Mouse (Mus musculus): ENCODE measurements around the gene Mpzl1.

Gene Mpzl1

DNA sequence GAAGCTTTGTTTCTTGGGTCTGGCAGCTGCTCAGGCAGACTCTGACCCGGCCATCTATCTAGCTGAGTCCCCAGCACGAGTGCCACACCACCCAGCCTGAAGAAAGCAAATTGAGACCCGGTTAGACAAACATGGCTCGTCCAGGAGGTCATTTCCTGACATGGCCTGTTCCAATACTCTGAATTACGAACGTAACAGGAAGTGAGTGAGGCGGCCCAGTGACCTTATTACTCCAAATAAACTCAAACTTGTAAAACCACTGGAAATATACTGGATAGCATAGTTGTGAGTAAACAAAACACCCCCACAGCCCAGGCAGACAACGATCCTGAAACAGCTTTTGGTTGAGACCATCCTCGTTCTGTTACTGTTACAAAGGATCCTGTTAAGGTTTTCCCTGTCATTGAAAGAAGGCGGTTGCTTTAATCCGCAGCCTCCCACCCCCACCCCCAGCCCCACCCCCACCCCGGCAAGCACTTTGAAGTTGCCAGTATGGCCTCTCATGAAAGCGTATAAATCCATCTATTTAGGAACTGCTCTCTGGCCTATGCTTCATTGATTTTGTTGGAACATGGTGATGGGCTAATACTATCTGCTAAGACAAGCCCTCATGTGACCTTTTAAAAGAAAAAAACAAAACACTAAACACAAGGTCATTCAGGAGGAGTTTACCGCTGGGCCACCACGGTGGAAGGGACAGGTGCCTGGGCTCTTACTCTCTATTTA, 17.0 kb downstream of the Mpzl1 start:
- DNase-seq (ENCODE audit: extremely low read depth, low read depth, low spot score), result no peak

DNA sequence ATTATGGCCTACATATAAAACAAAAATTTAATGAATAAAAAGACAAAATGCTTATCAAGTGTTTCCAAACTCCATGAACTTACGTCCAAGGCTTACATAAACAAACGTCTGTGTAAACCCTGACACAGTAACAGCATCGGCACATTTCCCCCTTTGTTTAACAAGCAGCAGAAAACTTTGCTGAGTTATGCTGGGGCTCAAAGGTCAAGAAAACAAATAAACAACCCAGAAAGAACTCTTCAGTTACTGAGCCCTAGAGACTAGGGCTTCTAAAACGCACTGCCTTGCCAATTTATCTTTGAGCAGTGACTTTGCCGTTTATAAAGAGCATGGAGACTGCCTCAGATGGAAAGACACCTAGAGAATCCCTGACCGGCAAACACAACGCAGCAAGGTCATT, 17.7 kb downstream of the Mpzl1 start:
- no peak for DNase-seq (ENCODE audit: extremely low read depth, low read depth, low spot score)

DNA sequence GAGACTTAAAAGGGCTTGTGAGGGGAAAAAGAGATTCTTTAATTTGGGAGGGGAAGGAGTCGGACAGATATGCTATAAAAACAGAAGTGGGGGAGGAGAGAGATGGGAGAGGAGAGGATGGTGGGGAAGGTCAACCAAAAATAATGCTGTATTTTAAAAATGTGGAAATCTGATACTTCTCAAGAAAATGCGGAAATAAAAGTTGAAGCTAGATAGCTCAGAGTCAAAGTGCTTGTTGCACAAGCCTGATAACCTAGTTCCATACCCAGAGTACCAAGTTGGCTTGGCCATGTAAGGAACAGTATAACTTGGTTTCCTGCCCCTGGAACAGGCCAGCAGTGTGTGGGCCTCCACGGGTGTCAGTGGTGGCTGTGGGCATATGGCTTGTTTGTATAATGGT, 19.5 kb downstream of the Mpzl1 start:
- DNase-seq (ENCODE audit: extremely low read depth, low read depth, low spot score), result no peak

DNA sequence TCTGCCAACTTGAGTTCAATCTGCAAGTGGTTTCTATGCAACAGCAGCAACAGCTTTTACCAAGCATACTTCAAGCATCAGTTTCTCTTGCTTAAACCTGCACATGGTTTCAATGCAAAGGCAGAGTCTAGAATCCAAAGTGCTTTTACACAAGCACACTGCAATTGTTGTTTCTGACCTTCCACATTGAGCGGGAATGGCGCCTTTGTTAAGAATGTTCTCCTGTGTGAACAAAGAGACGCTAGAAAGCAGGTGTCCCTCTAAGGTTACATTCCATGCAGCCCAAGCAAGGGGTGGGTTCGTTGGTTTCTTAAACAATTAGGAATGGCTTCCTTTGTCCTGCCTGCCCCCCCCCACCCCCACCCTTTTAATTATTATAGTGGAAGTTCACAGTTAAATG, 20.4 kb downstream of the Mpzl1 start:
- no peak for DNase-seq (ENCODE audit: extremely low read depth, low read depth, low spot score)

DNA sequence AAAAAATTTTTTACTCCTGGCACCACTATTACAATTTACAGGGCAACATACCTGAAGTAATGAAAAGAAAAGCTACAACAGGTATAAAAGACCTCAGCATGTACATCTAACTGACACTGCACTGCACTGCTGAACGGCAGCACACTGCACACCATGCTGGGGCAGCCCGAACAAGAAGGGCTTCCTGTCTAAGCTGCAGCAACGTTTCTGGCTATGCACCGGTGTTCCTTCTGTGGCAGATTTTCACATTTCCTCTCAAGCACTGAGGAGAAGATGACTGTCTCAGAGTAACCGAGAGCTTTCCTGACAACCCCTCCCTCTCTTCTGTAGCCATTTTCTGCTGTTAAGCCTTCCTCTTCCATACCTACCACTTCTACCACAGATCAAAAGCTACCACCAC, 21.6 kb downstream of the Mpzl1 start:
- no peak for DNase-seq (ENCODE audit: extremely low read depth, low read depth, low spot score)

DNA sequence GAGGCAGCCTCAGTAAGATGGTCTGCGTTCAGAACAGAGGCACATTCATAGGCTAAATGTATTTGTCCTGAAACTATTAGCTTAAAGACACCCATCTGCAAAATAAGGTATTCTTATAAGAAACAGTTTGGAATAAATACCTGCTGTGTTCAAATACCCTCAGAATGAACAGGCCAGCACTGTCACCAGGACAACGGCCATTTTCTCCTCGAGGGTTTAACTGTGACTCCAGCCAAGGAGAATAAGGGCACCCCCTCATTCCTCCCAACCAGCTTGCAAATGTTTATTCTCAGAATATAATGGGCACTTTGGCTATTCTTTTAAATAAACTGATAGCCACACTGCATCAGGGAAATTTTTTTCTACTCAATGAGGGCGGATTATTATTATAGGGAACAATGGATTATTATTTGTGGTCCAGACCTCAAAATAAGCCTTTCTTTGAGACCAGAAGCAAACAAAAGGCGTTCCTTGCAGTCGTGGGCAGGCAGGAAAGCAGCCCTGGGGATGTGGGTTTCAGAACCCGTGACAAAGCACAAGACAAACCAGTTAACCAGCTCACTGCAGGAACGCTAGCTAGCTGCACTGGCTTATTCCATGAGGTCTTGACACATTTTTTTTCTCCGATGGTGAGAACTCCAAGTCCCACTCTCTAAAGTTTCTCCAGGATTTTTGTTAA, 23.9 kb downstream of the Mpzl1 start:
- no peak for DNase-seq (ENCODE audit: extremely low read depth, low read depth, low spot score)

DNA sequence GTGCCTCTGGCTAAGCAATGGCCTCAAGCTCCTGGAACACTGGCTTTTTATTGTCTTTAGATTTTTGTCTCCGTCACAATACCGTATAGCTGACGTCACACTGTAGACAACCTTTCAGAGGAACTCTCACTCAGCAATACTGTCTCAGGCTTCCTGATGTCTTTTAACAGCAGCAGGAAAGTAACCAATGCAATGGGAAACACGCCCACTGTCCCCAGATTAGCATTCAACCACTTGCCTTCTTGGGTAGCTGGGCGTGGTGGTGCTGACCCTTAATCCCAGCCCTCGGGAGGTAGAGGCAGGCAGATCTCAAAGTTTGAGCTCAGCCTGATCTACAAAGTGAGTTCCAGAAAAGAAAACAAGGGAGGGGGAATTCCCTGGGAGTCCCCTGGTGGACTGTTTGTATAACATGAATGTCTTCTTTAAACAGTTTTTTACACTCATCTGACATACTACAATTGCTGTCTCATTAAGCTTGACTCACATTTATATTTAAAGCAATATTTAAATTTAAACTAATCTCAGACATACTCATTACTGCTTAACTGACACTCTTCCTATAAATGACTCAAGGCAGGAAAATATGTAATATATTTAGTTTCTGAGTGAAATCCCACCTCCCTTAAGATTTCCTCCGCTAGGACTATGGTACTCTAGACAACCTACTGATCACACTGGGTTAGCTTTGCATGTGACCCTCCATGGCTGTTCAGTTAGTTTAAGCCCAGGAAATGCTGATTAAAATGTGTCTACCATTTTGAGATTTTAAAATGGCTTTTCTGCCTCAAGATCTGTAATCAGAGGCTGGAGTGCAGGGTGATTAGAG, 24.6 kb downstream of the Mpzl1 start:
- DNase-seq (ENCODE audit: extremely low read depth, low read depth, low spot score), result no peak

DNA sequence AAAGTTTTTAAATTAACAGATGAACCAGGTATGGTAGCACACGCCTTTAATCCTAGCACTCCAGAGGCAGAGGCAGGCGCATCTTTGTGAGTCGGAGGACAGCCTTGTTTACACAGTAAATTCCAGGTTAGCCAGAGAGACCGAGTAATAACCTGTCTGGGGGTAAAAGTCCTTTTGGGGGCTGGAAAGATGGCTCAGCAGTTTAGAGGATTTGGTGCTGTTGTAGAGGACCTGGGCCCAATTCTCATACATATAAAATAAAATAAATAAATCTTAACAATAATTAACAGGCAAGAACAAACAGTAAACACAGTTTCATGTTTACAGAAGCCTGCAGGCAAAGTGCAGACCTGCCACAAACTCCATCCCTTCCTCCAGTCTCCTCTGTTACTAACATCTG, 25.4 kb downstream of the Mpzl1 start:
- no peak for DNase-seq (ENCODE audit: extremely low read depth, low read depth, low spot score)

DNA sequence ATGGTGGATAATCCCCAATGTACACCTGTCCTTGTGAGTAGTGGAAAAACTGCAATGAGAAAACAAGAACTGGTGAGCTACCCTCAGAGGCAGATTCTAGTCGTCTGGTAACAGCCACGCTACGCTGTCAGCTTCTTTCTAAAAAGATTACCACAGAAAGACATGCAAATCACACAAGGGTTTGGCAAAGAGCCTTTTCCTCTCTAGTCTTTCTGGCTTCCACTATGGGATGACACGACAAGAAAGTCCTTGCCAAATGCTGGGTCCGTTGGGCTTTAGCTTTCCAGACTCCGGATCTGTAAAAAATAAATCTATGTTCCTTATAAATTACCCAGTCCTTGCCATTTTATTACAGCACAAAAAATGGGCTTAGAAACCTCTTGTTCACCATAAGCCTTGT, 28.6 kb downstream of the Mpzl1 start:
- DNase-seq (ENCODE audit: extremely low read depth, low read depth, low spot score), result no peak

DNA sequence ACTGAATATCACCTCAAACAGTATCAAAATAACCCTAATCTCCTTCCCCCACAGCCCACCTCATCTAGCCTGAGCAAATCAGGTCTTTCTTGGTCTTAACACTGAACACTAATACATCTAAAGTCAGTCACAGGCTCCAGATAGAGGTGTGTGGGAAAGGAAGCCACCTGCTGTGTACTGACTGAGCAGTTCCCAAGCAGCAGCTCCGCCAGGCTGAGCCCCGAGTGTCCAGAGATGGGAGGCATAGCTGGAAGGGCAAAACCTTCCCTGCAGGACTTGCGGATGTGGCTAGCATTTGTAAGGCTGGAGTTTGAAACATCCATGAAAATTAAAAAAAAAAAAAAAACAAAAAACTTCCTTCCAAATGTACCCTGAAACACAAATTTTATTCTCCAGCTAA, 29.2 kb downstream of the Mpzl1 start:
- no peak for DNase-seq (ENCODE audit: extremely low read depth, low read depth, low spot score)

DNA sequence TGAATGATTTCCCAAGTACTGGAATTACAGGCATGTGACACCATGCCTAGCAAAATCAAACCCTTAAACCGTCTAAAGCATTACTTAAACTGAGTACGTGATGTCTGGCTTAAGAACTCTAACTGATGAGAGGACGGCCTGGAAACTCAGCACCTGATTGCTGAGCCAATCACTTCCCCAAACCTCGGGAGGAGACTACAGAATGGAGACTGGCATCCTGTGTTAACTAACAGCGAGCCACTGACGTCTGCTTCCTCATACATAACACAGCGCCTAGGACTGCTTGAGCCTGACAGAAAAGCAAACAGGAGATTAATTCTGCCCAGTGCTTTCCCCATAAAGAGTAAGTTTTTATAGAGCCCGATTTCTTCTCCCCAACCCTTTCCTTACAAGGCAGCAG, 30.1 kb downstream of the Mpzl1 start:
- no peak for DNase-seq (ENCODE audit: extremely low read depth, low read depth, low spot score)

DNA sequence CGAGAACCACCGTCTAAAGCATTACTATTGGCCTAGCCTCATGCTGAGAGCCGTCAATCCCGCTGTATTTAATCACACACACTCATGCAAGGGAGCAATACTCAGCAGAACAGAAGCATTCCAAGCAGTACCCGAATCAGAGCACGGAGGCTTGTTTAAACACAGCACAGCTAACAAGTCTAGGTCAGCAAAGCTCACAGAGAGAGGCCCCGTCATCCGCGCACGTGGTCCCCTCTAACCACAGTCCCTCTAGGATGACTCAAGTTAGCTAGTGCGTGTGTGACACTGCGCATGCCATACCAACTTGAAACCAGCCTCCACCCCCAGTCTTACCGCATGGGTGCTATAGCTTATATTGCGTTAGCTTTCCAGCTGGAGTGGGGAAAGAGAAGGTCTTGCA, 31.1 kb downstream of the Mpzl1 start:
- DNase-seq (ENCODE audit: extremely low read depth, low read depth, low spot score), result no peak

DNA sequence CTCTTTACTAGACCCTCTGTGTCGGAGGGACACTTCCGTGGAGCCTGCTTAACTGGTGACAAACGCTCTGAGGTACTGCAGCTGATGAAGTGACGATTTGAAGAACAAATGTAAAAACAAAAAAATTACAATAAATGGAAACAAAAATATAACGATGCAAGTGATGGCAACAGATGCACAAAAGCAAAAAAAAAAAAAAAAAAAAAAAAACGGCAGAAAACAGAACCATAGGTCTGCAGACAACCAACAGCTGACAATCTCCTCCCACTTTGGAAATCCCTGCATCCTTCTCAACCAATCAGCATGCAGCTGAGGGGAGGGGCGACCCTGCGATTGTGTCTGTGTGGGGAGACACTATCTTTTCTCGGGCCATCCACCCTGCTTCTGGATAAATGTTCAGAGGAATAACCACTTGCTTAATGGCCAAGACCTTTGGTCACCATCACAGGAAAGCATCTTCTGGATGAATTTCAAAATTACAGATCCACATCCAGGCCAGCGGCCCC, 32.5 kb downstream of the Mpzl1 start:
- no peak for DNase-seq (ENCODE audit: extremely low read depth, low read depth, low spot score)

DNA sequence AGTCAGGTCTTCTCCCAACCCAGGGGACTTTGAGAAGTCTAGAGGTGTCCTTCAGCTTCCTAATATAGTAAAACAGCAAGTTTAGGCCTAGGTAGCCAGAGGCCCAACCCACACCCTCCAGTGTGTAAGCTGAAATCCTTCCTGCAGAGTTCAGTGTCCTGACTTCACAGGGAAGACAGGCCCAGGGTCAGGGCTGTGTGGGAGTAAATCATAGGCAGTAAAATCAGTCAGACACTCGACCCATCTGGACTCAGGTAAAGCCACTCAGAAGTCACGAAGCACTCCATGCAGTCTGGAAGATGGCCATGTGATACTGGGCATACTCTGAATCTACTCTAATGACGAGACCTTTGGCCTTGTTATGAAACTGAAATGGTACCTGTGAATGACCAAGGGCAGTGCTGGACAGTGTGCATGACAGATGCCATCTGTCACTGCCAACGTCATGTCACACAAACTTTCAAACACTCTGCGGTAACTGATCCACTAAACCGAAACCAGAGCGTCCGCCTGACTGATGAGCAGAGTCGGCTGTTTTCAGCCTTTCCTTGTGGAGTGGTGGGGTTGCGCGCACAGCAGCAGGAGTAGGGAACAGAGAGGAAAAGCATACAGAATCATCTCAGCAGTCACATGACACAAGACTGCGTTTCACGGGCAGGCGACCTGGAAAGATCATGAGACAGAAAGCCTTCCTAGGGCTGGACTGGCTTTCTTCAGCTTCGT, 39.5 kb downstream of the Mpzl1 start:
- no peak for DNase-seq (ENCODE audit: extremely low read depth, low read depth, low spot score)

DNA sequence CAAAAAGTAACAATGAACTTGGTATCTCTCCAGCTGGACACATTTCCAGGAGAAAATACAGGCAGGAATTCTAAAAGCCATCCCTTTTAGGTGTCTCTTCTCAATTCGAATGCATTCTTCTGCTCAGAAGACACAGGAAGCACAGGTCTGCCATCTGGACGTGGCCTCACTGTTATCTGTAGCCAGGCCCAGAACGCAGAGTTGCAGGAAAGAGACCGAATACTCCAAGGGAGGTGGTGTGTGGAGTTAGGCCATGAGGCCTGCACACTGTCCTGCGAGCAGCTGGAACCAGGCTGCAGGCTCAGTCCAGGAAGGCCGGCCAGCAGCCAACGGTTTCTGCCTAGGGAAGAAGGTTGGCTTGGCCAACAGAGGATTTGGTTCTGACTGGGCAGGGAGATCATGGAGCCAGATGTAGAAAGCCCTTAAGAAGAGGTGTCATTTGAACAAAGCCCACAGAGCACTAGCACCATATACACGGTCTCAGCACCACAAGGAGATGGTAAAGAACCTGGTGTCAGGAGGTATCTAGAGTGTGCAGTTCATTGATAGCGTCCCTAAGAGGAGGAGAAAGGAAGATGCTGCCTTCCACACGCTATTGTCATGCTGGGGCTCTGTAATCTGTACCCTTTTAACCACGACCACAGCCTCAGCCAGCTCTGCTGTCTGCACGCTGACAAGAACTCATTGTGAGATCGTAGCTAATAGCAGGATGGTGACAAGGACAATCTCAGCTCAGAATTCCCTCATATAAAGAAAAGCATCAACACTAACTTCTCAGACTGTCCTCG, 41.8 kb downstream of the Mpzl1 start:
- no peak for DNase-seq (ENCODE audit: extremely low read depth, low read depth, low spot score)

DNA sequence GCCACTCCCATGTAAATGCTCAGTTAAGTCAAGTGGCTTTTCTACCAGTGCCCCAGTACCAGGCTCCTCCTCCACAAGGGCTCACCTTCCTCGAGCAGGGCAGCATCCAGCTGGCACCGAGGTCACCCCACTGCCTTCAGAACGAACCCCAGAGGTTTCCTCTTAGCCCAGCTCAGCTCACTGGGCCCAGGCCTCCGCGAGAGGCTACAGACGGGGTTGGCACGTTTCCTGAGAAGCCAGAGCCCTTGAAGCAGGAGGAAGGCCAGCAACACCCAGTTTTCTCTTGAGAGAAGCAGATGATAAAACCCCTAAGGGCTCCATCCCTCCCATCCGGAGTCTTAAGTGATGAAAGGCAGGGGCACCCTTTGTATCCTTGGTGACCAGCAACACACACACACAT, 43.6 kb downstream of the Mpzl1 start:
- DNase-seq (ENCODE audit: extremely low read depth, low read depth, low spot score), result no peak

DNA sequence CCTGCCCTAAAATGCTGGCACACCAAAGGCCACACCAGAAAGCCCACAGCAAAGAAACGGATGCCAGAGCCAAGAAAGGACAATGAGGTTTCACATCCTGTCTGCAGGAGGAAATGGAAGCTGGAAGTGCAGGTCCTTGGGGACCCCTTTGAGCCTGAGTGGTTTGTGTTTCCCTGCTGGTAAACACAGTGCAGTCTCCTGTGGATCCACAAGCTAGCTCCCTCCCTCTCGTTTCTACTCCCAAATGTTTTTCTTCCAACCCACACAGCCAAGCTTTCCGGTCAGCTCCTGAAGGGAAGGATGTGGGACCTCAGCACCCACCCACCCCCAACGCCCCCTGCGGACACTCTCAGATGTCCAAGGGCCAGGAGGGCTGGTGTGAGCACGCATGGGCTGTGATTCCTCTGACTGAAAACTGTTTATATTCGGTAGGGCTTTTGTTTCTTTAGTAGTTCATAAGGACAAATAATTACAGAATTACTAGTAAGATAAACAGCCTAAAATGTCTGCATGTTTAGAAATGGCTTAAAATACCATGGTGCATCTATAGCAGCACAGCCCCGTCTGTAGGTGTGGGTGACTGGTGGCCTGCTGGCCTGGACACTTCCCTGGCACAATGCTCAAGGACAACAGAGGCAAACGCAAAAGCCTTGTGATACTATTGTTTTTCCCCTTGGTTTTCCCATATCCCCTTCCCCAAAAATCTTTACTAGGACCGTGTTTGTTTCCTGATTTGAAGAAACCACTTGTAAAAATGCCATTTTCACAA, 44.9 kb downstream of the Mpzl1 start:
- DNase-seq (ENCODE audit: extremely low read depth, low read depth, low spot score), result no peak

DNA sequence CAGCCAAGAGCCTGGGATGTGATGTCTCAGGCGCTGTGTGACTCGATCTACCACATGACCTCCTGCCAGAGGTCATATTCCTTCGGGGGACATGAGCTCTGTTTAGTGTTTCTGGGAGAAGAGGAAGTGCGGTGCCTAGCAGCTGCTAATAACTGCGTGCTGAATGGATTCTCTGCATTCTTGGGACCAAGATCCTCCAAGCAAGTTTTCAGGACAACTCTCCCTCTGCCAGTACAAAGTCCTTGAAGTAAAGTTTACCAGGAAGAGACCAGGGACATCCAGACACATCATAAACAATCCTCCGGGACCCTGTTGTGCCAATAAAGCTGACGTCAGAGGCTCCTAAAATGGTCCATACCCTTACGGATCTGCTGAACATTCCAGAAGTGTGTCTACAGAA, 46.5 kb downstream of the Mpzl1 start:
- DNase-seq (ENCODE audit: extremely low read depth, low read depth, low spot score), result no peak

DNA sequence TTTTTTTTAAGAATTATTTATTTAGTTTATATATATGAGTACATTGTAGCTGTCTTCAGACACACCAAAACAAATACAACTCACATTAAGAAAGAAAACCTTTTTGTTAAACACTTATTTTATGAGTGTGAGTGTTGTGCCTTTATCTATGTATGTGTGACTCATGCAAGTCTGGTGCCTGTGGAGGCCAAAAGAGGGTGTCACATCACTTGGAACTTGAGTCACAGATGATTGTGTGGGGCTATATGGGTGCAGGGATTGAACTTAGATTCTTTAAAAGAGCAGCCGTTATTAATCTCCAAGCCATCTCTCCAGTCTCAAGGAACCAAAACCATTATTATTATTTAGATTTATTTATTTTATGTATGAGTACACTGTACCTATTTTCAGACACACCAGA, 48.0 kb downstream of the Mpzl1 start:
- no peak for DNase-seq (ENCODE audit: extremely low read depth, low read depth, low spot score)
